Mouse (Mus musculus): Measurements from ENCODE around the gene Btla.

Btla gene

GRCm38 (mm10) chr16:45261321-45261720, 37.2 kb downstream of the Btla start:
- DNase-seq = no peak

- no peak for DNase-seq
Observed at GRCm38 (mm10) chr16:45262051-45262450, 37.9 kb downstream of the Btla start.

GRCm38 (mm10) chr16:45269886-45270285, 45.8 kb downstream of the Btla start:
- DNase-seq = no peak

GRCm38 (mm10) chr16:45283093-45283492, 59.0 kb downstream of the Btla start:
- no peak for DNase-seq

- DNase-seq = no peak
Observed at GRCm38 (mm10) chr16:45297806-45298205, 73.7 kb downstream of the Btla start.

All from liver (tissue).